Mouse (Mus musculus): ENCODE data around the gene Sh3bp1. TPM values are rescaled to one million over a fixed set of nuclear protein-coding genes. Genes with fewer than 3 reads are reported as not detected.
A peak's percentile ranks its signal among the peaks of the same experiment; 100 is the strongest.

Sh3bp1 gene
- 10 to 100 TPM; 20.4 to 24.3 TPM for total RNA-seq (2021)

GRCm38 (mm10) chr15:78899740-78900584, at the start of gene Sh3bp1:
Gene Sh3bp1, plus strand, starts transcription at chr15:78899768.
- peak; percentile 58 to 61 for DNase-seq (ENCODE audit: low spot score in 2 of 2)
- intact Hi-C loops (cut with DNase I), result loop anchor here (2.0 kb wide), 1 partner anchor 21 kb away; no protein-coding TSS in a partner anchor

GRCm38 (mm10) chr15:78850059-78850824, 49.3 kb upstream of the Sh3bp1 start:
- no peak for DNase-seq (ENCODE audit: low spot score in 2 of 2)
- intact Hi-C loops (cut with DNase I), result no loop called here

- DNase-seq (ENCODE audit: low spot score in 2 of 2), result no peak
- intact Hi-C loops (cut with DNase I), result no loop called here
These were observed 48.6 kb upstream of the Sh3bp1 start for GRCm38 (mm10) chr15:78850944-78851343.

GRCm38 (mm10) chr15:78851505-78852153, 47.9 kb upstream of the Sh3bp1 start:
- DNase-seq (ENCODE audit: low spot score in 2 of 2), result peak; percentile 90 to 93
- intact Hi-C loops (cut with DNase I), result no loop called here

GRCm38 (mm10) chr15:78855303-78855965, 44.1 kb upstream of the Sh3bp1 start, which contains the start of gene Lgals2:
Gene Lgals2, minus strand, starts transcription at chr15:78855529.
- intact Hi-C loops (cut with DNase I), result no loop called here

GRCm38 (mm10) chr15:78857009-78857408, 42.6 kb upstream of the Sh3bp1 start:
- peak in 1 of 2 experiments; percentile 41 for DNase-seq (ENCODE audit: low spot score in 2 of 2)

More at GRCm38 (mm10) chr15:78855303-78855965, 44.1 kb upstream of the Sh3bp1 start, which contains the start of gene Lgals2:
- DNase-seq (ENCODE audit: low spot score in 2 of 2), result no peak

GRCm38 (mm10) chr15:78859311-78859710, 40.3 kb upstream of the Sh3bp1 start:
- no peak for DNase-seq (ENCODE audit: low spot score in 2 of 2)
- intact Hi-C loops (cut with DNase I), result no loop called here

More at GRCm38 (mm10) chr15:78857009-78857408, 42.6 kb upstream of the Sh3bp1 start:
- intact Hi-C loops (cut with DNase I), result no loop called here

- intact Hi-C loops (cut with DNase I), result no loop called here
- DNase-seq (ENCODE audit: low spot score in 2 of 2), result no peak
These were observed 39.9 kb upstream of the Sh3bp1 start for GRCm38 (mm10) chr15:78859714-78860113.

- intact Hi-C loops (cut with DNase I), result no loop called here
These were observed 37.3 kb upstream of the Sh3bp1 start for GRCm38 (mm10) chr15:78862280-78862679.

GRCm38 (mm10) chr15:78863154-78863553, 36.4 kb upstream of the Sh3bp1 start:
- DNase-seq (ENCODE audit: low spot score in 2 of 2), result no peak
- intact Hi-C loops (cut with DNase I), result no loop called here

More at GRCm38 (mm10) chr15:78862280-78862679, 37.3 kb upstream of the Sh3bp1 start:
- no peak for DNase-seq (ENCODE audit: low spot score in 2 of 2)

GRCm38 (mm10) chr15:78863852-78864253, 35.7 kb upstream of the Sh3bp1 start:
- intact Hi-C loops (cut with DNase I), result no loop called here
- no peak for DNase-seq (ENCODE audit: low spot score in 2 of 2)

GRCm38 (mm10) chr15:78868398-78868797, 31.2 kb upstream of the Sh3bp1 start:
- no peak for DNase-seq (ENCODE audit: low spot score in 2 of 2)
- intact Hi-C loops (cut with DNase I), result no loop called here

- intact Hi-C loops (cut with DNase I), result loop anchor here (1.0 kb wide), 1 partner anchor 43 kb away; no protein-coding TSS in a partner anchor
- DNase-seq (ENCODE audit: low spot score in 2 of 2), result no peak
These were observed 30.7 kb upstream of the Sh3bp1 start for GRCm38 (mm10) chr15:78868826-78869233.

- intact Hi-C loops (cut with DNase I), result loop anchor here (1.0 kb wide), 1 partner anchor 43 kb away; no protein-coding TSS in a partner anchor
- peak; percentile 38 to 42 for DNase-seq (ENCODE audit: low spot score in 2 of 2)
These were observed 29.8 kb upstream of the Sh3bp1 start for GRCm38 (mm10) chr15:78869775-78870174.

- intact Hi-C loops (cut with DNase I), result no loop called here
- no peak for DNase-seq (ENCODE audit: low spot score in 2 of 2)
These were observed 27.5 kb upstream of the Sh3bp1 start for GRCm38 (mm10) chr15:78872021-78872608.

GRCm38 (mm10) chr15:78873803-78874435, 25.6 kb upstream of the Sh3bp1 start:
- intact Hi-C loops (cut with DNase I), result no loop called here
- no peak for DNase-seq (ENCODE audit: low spot score in 2 of 2)

GRCm38 (mm10) chr15:78874989-78875388, 24.6 kb upstream of the Sh3bp1 start:
- DNase-seq (ENCODE audit: low spot score in 2 of 2), result no peak
- intact Hi-C loops (cut with DNase I), result no loop called here

- intact Hi-C loops (cut with DNase I), result no loop called here
- no peak for DNase-seq (ENCODE audit: low spot score in 2 of 2)
These were observed 24.0 kb upstream of the Sh3bp1 start for GRCm38 (mm10) chr15:78875537-78875936.
